Mouse (Mus musculus): ENCODE results near the gene Hectd4.
"Not testable (repeated sequence)": the region's sequence is repeated elsewhere in the genome, so short reads cannot be mapped to it uniquely, and the experiment has no call there.

Gene Hectd4

GRCm38 (mm10) chr5:121287213-121287612 lies 67.2 kb downstream of the Hectd4 start:
- DNase-seq (ENCODE audit: low spot score): no peak

- DNase-seq (ENCODE audit: low spot score): no peak
Observed at GRCm38 (mm10) chr5:121290289-121290688, 70.3 kb downstream of the Hectd4 start.

- DNase-seq (ENCODE audit: low spot score): no peak
Observed at GRCm38 (mm10) chr5:121292309-121293165, 72.5 kb downstream of the Hectd4 start.

- DNase-seq (ENCODE audit: low spot score): no peak
Observed at GRCm38 (mm10) chr5:121305009-121305408, 85.0 kb downstream of the Hectd4 start.

GRCm38 (mm10) chr5:121307620-121308019 lies 87.6 kb downstream of the Hectd4 start:
- DNase-seq (ENCODE audit: low spot score): no peak

DNA sequence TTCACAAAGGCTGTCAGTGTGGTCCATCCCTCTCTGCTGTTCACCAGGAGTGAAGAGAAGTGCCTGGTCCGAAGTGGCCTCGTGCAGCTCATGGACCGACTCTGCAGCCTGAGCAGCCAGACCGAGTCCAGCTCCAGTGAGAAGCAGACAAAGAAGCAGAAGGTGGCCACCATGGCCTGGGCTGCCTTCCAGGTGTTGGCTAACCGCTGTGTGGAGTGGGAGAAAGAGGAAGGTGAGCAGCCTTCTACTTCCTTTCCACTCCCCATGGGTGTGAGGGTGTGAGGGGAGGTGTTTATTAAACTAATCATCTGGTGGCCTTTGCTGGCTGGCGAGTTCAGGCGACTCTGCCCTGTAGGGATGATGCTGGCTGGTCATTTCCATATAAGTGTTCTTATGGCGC lies 91.6 kb downstream of the Hectd4 start:
- no peak for DNase-seq (ENCODE audit: low spot score)

GRCm38 (mm10) chr5:121313764-121314474 lies 93.9 kb downstream of the Hectd4 start:
- no peak for DNase-seq (ENCODE audit: low spot score)

- DNase-seq (ENCODE audit: low spot score): no peak
Observed at GRCm38 (mm10) chr5:121326079-121326805, 106.2 kb downstream of the Hectd4 start.

GRCm38 (mm10) chr5:121329333-121330058 lies 109.5 kb downstream of the Hectd4 start:
- peak; percentile 25 for DNase-seq (ENCODE audit: low spot score)

GRCm38 (mm10) chr5:121330154-121330816 lies 110.3 kb downstream of the Hectd4 start:
- not testable (repeated sequence) for DNase-seq (ENCODE audit: low spot score)

- DNase-seq (ENCODE audit: low spot score): no peak
Observed at GRCm38 (mm10) chr5:121331731-121332130, 111.7 kb downstream of the Hectd4 start.

- DNase-seq (ENCODE audit: low spot score): no peak
Observed at GRCm38 (mm10) chr5:121333976-121334375, 114.0 kb downstream of the Hectd4 start.

GRCm38 (mm10) chr5:121334454-121334853 lies 114.4 kb downstream of the Hectd4 start:
- DNase-seq (ENCODE audit: low spot score): no peak

GRCm38 (mm10) chr5:121335426-121335825 lies 115.4 kb downstream of the Hectd4 start:
- DNase-seq (ENCODE audit: low spot score): no peak

GRCm38 (mm10) chr5:121336009-121336408 lies 116.0 kb downstream of the Hectd4 start:
- DNase-seq (ENCODE audit: low spot score): no peak

GRCm38 (mm10) chr5:121336776-121337175 lies 116.8 kb downstream of the Hectd4 start:
- DNase-seq (ENCODE audit: low spot score): no peak

- no peak for DNase-seq (ENCODE audit: low spot score)
Observed at GRCm38 (mm10) chr5:121339507-121340230, 119.7 kb downstream of the Hectd4 start.

- DNase-seq (ENCODE audit: low spot score): no peak
Observed at GRCm38 (mm10) chr5:121340965-121341473, 121.0 kb downstream of the Hectd4 start.

DNA sequence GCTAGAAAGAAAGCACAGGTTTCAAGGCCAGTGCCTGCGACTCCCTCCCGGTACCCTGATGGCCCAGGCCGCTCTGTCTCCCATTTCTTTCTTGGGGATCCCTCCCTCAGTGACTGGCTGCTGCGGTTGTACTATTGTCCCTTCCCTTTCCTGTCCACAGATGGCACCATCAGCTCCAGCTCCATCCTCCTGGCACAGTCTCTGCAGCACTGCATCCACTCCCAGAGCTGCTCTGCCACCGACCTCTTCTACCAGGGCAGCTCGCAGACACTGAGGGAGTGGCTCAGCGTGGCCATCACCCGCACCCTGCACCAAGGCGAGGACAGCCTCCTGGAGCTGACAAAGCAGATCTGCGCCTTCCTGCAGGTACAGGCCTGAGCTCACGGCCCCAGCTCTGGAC lies 122.5 kb downstream of the Hectd4 start:
- DNase-seq (ENCODE audit: low spot score): no peak

GRCm38 (mm10) chr5:121343997-121344396 lies 124.0 kb downstream of the Hectd4 start:
- DNase-seq (ENCODE audit: low spot score): no peak
